Mouse (Mus musculus) heart, adult 9 months (tissue): ENCODE data around the gene Mb21d2.

ENCODE experiments used
- DNase-seq, 2 experiments: peaks; one replicate each; pipeline ENCODE4 v3.0.0; 2022; ENCODE audit warnings: low spot score in 2 of 2

Gene Mb21d2

DNA sequence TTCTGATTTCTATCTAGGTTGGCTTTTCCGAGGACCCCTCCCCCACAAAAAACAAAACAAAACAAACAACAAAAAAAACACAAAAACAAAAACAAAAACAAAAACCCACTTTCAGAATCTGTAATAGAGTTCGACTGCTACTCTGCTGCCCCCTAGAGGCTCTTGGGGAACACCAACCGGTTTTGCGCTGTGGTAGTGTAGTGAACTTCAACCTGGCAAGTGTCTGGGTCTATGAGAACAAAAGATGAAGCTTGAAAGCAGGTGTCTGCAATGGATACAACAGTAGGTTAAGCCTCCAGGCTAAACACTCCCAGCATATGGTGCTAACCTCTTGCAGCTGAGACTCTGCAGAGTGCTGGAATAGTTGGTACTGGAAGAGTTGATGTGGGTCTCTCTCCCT lies 136.4 kb downstream of the Mb21d2 start:
- no peak for DNase-seq
